17 mouse cellular contexts compared by ENCODE assay signal in genomic region chr9:7270071-7270470, GRCm38 (mm10). TPM values are rescaled to one million over a fixed set of nuclear protein-coding genes. Genes with fewer than 3 reads are reported as not detected.
DNase-seq lines count a peak whose midpoint lies in the region; ATAC-seq and TF ChIP-seq lines count a peak whose summit lies in the region.
"Had no signal": no experiment of that assay in that cellular context is flagged by ENCODE, and none has a peak within 500 bp of the region (broad histone marks: within the 10 kb centered on the region; RNA-seq: fewer than 3 reads in every experiment).

No protein-coding gene starts in this region.

- H3K4me2 ChIP-seq in heart, embryonic 11.5 days: no peak overlapping the region
- no peak overlapping the region for H3K4me2 ChIP-seq in lung, postnatal 0 days (replicated peaks; ENCODE audit: low read depth, low read length)
- H3K4me2 ChIP-seq: embryonic facial prominence, embryonic 15.5 days; midbrain, embryonic 11.5 days had no signal

- no peak overlapping the region for H3K9ac ChIP-seq in heart, embryonic 11.5 days (ENCODE audit: low read depth, low read length)
- no peak overlapping the region for H3K9ac ChIP-seq in lung, postnatal 0 days (replicated peaks; ENCODE audit: low read depth)
- H3K9ac ChIP-seq: embryonic facial prominence, embryonic 15.5 days; liver, embryonic 14.5 days had no signal

- peak; percentile 51; the same call in 1 of the 2 replicates for TF ChIP-seq EP300 in lung, postnatal 0 days (IDR thresholded peaks at IDR 0.05)

- peak; percentile 83 for ATAC-seq in heart, embryonic 11.5 days (replicated peaks; ENCODE audit: insufficient number of reproducible peaks, low FRiP score, low TSS enrichment)
- peak; percentile 74 for ATAC-seq in lung, postnatal 0 days
- ATAC-seq in cerebellum, adult (ENCODE audit: insufficient number of reproducible peaks, low FRiP score, low TSS enrichment): no peak

- TF ChIP-seq CTCF in C2C12 (IDR thresholded peaks at IDR 0.05; ENCODE audit: control insufficient read depth, insufficient read depth, insufficient read length): no peak
- TF ChIP-seq CTCF in lung, postnatal 0 days (IDR thresholded peaks at IDR 0.05): no peak

- 15% methylated on average over 3 of the region's 3 CpGs for WGBS in heart, embryonic 11.5 days (ENCODE audit: insufficient replicate concordance)
- 14% methylated on average over 3 of the region's 3 CpGs for WGBS in lung, postnatal 0 days

- H3K4me3 ChIP-seq in C2C12 (ENCODE audit: insufficient read depth, poor library complexity, severe bottlenecking): no peak overlapping the region
- no peak overlapping the region for H3K4me3 ChIP-seq in heart, embryonic 11.5 days (ENCODE audit: low read depth, low read length)
- H3K4me3 ChIP-seq in lung, postnatal 0 days (ENCODE audit: low read depth, low read length): no peak overlapping the region
- H3K4me3 ChIP-seq: embryonic facial prominence, embryonic 15.5 days; limb, embryonic 10.5 days had no signal

- no peaks in the 10 kb centered on the region for H3K36me3 ChIP-seq in C2C12 (ENCODE audit: control insufficient read depth, insufficient read depth)
- no peaks in the 10 kb centered on the region for H3K36me3 ChIP-seq in heart, embryonic 11.5 days (ENCODE audit: control insufficient read depth, insufficient read depth, low read length)
- no peaks in the 10 kb centered on the region for H3K36me3 ChIP-seq in lung, postnatal 0 days (ENCODE audit: insufficient read depth, low read length)
- H3K36me3 ChIP-seq: embryonic facial prominence, embryonic 15.5 days; limb, embryonic 10.5 days had no signal

- no peaks in the 10 kb centered on the region for H3K9me3 ChIP-seq in heart, embryonic 11.5 days (replicated peaks; ENCODE audit: control insufficient read depth, low read length)
- no peaks in the 10 kb centered on the region for H3K9me3 ChIP-seq in lung, postnatal 0 days (ENCODE audit: low read length)
- H3K9me3 ChIP-seq: embryonic facial prominence, embryonic 15.5 days; limb, embryonic 10.5 days had no signal

- no peaks in the 10 kb centered on the region for H3K79me2 ChIP-seq in C2C12 (ENCODE audit: control insufficient read depth, insufficient read depth)

- no peaks in the 10 kb centered on the region for H3K79me3 ChIP-seq in C2C12 (ENCODE audit: low read depth)

- no peaks in the 10 kb centered on the region for H3K4me1 ChIP-seq in heart, embryonic 11.5 days (ENCODE audit: control insufficient read depth, insufficient read depth, low read length)
- no peaks in the 10 kb centered on the region for H3K4me1 ChIP-seq in lung, postnatal 0 days (ENCODE audit: insufficient read depth, low read depth, low read length)
- H3K4me1 ChIP-seq: embryonic facial prominence, embryonic 15.5 days; limb, embryonic 10.5 days had no signal

- H3K27ac ChIP-seq in heart, embryonic 11.5 days (ENCODE audit: low read depth, low read length): no peak overlapping the region
- no peak overlapping the region for H3K27ac ChIP-seq in lung, postnatal 0 days (ENCODE audit: low read length)
- H3K27ac ChIP-seq: embryonic facial prominence, embryonic 15.5 days; kidney, postnatal 0 days; limb, embryonic 10.5 days; liver, embryonic 14.5 days had no signal

- intact Hi-C loops in left cerebral cortex, postnatal 4 days (cut with DNase I): no loop called here

- H3K27me3 ChIP-seq in C2C12 (ENCODE audit: control insufficient read depth, insufficient read depth, insufficient read length): no peaks in the 10 kb centered on the region
- peaks cover 12% of the 10 kb centered on the region for H3K27me3 ChIP-seq in heart, embryonic 11.5 days (ENCODE audit: control insufficient read depth, insufficient read depth, low read length)
- no peaks in the 10 kb centered on the region for H3K27me3 ChIP-seq in lung, postnatal 0 days (replicated peaks; ENCODE audit: insufficient read depth, low read length)
- H3K27me3 ChIP-seq: embryonic facial prominence, embryonic 15.5 days had no signal

- DNase-seq in embryo, embryonic 10.5 days (ENCODE audit: low spot score): peak; percentile 4
- no peak for DNase-seq in embryo, embryonic 9.5 days (ENCODE audit: extremely low spot score)
- DNase-seq in lung, postnatal 0 days (ENCODE audit: low spot score): peak; percentile 78
- no peak for DNase-seq in left cerebral cortex, postnatal 4 days
- DNase-seq in spleen, postnatal 14 days (ENCODE audit: low spot score in 2 of 2): no peak
- DNase-seq: cerebellum, postnatal 25 days had no signal

- H3ac ChIP-seq in C2C12 (ENCODE audit: control insufficient read depth, insufficient read length, low read depth): no peak overlapping the region

TF ChIP-seq in C2C12, 6 proteins besides CTCF, POLR2A, EP300 and RAD21:
- TF ChIP-seq MYOD1 (IDR thresholded peaks at IDR 0.05; ENCODE audit: control insufficient read depth, insufficient read length, low read depth) (peak; percentile 21), MAX (IDR thresholded peaks at IDR 0.05) (no peak), USF1 (IDR thresholded peaks at IDR 0.05; ENCODE audit: low read depth) (no peak)

RNA-seq across cellular contexts. Expression of gene Mmp13, which starts 2.2 kb away (rescaled TPM):
- polyA plus RNA-seq in C2C12 (2012; fragmentation: generic; extraction: Trizol): 0.04 TPM
- polyA plus RNA-seq in heart, embryonic 11.5 days (2014; fragmentation: Nextera tagmentation; extraction: Ambion mirVana): not detected in 2 replicates
- 0.11 and 0.14 TPM in 2 replicates for polyA plus RNA-seq in lung, postnatal 0 days (2015; fragmentation: Nextera tagmentation; extraction: Ambion mirVana)
- total RNA-seq in left cerebral cortex, postnatal 4 days (2021): under 1 TPM in 1 of 2 experiments, not detected in 1; 0.22 TPM
- total RNA-seq: ES-E14; layer of hippocampus, postnatal 14 days had no signal
- polyA plus RNA-seq: intestine, embryonic 14.5 days; limb, embryonic 10.5 days; midbrain, embryonic 11.5 days had no signal

Comparison
In these comparisons a context has a peak if more than half of its experiments do, and no peak if none do; other contexts are left out.
1. DNase-seq: peak in embryo, embryonic 10.5 days (single experiment) and lung, postnatal 0 days (single experiment); none in embryo, embryonic 9.5 days (single experiment), left cerebral cortex, postnatal 4 days (single experiment) and spleen, postnatal 14 days (0 of 2).